Mouse (Mus musculus): Measurements from ENCODE around the gene Hapln4.

GRCm38 (mm10) chr8:70041885-70042546, 41.2 kb upstream of the Hapln4 start:
- no peak for TF ChIP-seq POLR2A (IDR thresholded peaks at IDR 0.05; ENCODE audit: low read depth, low read length)
- no peak for TF ChIP-seq CTCF (conservative IDR thresholded peaks at IDR 0.05; ENCODE audit: insufficient read depth, insufficient read length, low read depth, low read length)

Measured in kidney, adult 2 months (tissue).